Mouse (Mus musculus) liver, postnatal 0 days (tissue): ENCODE data around the gene Slc7a7.

ENCODE experiments used
- CTCF ChIP-seq: sonication (generic); IDR thresholded peaks from 2 replicates; pipeline ENCODE4 v1.5.1; 2016; ENCODE audit warnings: antibody characterized with exemption, low read depth
- EP300 ChIP-seq: IDR thresholded peaks from 2 replicates; pipeline ENCODE4 v1.6.1; 2016; ENCODE audit warnings: antibody characterized with exemption, low read depth, mild to moderate bottlenecking

DNA sequence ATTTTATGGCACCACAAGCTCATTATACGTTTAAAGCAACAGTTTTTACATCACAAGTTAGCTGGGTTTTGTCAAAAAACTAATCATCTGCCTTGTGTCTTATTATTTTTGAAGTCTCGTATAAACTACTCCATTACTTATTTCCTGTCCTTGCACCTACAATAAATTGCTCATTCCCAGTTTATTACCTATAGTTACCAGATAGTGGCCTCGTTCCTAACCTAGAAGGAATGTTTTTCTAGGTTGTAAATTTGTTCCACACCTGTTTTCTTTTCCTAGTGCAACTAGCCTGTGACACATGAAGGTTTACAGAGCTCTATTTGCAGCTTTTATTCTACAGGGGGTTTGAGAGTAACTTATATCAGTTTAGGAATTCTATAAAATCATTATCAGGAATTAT is 15.9 kb downstream of the Slc7a7 start:
- no peak for TF ChIP-seq EP300
- no peak for TF ChIP-seq CTCF
